Mouse (Mus musculus) 3T3-L1 (cell line): ENCODE data around the gene Mical1.

Experiments used
- DNase-seq: peaks from one replicate; pipeline ENCODE4 v3.0.0-alpha.2; 2015; ENCODE audit warnings: low read depth, low spot score

The Mical1 gene

GRCm38 (mm10) chr10:41519640-41520409 is 43.7 kb downstream of the Mical1 start:
- peak; percentile 62 for DNase-seq

- DNase-seq = no peak
Measured at GRCm38 (mm10) chr10:41520410-41520673, 44.2 kb downstream of the Mical1 start.

DNA sequence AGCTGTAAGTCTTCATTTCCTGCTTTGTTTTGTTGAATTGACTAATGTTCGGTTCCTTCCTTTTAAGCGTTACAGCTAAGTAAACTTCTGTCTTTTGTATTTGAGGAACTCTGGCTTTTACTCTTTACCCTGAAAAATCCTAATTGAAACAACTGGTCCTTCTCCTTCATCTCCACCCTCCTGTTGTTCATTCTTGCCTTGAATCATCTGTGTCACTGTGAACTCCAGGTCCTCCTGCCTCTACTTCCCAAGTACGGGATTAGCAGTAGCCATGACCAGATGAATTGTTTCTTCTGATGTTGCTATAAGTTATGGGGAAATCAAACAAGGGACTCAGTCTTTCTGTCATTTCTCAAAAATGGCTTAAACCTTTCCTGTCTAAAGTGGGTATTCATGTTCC is 47.3 kb downstream of the Mical1 start:
- no peak for DNase-seq

DNA sequence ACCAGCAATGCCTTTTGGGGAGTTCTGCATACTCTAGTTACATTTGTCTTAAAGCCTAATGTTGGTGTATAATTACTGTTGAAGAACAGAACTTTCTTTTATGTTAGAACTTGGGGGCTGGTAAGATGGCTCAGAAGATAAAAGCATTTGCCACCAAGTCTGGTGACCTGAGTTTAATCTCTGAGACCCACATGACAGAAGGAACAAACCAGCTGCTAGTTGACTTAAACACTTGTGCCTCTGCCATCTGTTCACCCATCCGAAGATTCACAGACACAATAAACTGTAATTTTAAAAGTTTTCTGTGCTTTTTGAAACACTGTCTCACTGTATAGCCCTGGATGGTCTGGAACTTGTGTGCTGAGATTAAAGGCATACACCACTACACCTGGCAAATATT is 49.6 kb downstream of the Mical1 start:
- DNase-seq = no peak

DNA sequence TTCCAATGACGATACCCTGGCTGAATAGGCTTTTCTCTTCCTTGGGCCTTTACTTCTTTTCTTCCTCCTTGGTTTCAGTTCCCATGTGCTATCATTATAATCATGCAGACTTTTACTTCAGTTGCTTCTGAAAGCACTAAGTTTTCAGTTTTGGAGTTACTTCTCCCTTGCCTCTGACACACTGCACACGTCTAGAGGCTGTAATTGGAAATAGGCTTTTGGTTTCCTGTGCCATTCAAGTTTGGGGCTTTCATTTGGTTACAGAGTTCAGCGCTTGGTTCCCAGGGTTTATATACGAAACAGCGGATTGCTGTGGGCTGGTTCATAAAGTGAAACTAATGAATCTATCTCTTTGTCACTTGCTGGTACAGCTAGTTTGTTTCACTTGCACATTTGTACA is 53.9 kb downstream of the Mical1 start:
- no peak for DNase-seq

DNA sequence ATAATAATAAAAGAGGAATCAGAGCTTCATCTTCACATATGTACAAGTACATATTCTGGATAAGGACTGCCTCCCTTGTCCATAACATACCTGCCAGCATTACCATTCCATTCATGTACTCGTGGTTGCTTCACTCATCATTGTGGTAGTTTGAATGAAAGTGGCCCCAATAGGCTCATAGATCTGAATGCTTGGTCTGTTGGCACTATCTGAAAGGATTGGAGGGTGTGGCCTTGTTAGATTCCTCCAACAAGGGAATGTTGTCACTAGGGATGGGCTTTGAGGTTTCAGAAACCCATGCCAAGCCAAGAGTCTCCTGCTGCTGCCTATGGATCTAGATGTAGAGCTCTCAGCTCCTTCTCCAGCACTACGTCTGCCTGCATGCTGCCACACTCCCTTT is 59.9 kb downstream of the Mical1 start:
- DNase-seq = peak; percentile 18
